Mouse (Mus musculus) cerebellum, adult 18-20 months (tissue): Measurements from ENCODE around the gene 1600002K03Rik.

Source experiments
- DNase-seq, 2 experiments: peaks; one replicate each; pipeline ENCODE4 v3.0.0; 2021

1600002K03Rik gene

GRCm38 (mm10) chr10:80141786-80142529, 30.8 kb upstream of the 1600002K03Rik start:
- peak; percentile 94 to 99 for DNase-seq

GRCm38 (mm10) chr10:80142530-80142925, 30.2 kb upstream of the 1600002K03Rik start:
- peak in 1 of 2 experiments; percentile 61 for DNase-seq

GRCm38 (mm10) chr10:80143664-80144063, 29.1 kb upstream of the 1600002K03Rik start:
- DNase-seq, result no peak

- DNase-seq, result no peak
These were observed 28.6 kb upstream of the 1600002K03Rik start for GRCm38 (mm10) chr10:80144159-80144558.

GRCm38 (mm10) chr10:80144864-80145838, 27.6 kb upstream of the 1600002K03Rik start:
- DNase-seq, result peak; percentile 81 to 87

- DNase-seq, result peak; percentile 57 to 58
These were observed 26.8 kb upstream of the 1600002K03Rik start for GRCm38 (mm10) chr10:80145896-80146295.

GRCm38 (mm10) chr10:80146568-80147011, 26.2 kb upstream of the 1600002K03Rik start:
- DNase-seq, result peak in 1 of 2 experiments; percentile 42

GRCm38 (mm10) chr10:80147146-80147718, 25.5 kb upstream of the 1600002K03Rik start:
- peak in 1 of 2 experiments; percentile 40 for DNase-seq

- DNase-seq, result peak; percentile 64 to 74
These were observed 24.8 kb upstream of the 1600002K03Rik start, which contains the start of gene Midn for GRCm38 (mm10) chr10:80147719-80148601. TSS of gene Midn (plus strand) at chr10:80148272.

GRCm38 (mm10) chr10:80148610-80149290, 24.0 kb upstream of the 1600002K03Rik start:
- DNase-seq, result peak; percentile 94 to 98

GRCm38 (mm10) chr10:80149291-80150225, 23.2 kb upstream of the 1600002K03Rik start:
- peak; percentile 95 to 98 for DNase-seq

GRCm38 (mm10) chr10:80150226-80151210, 22.2 kb upstream of the 1600002K03Rik start:
- DNase-seq, result peak; percentile 63 to 75

GRCm38 (mm10) chr10:80151211-80152034, 21.3 kb upstream of the 1600002K03Rik start:
- peak; percentile 64 for DNase-seq

- peak in 1 of 2 experiments; percentile 43 for DNase-seq
These were observed 20.5 kb upstream of the 1600002K03Rik start for GRCm38 (mm10) chr10:80152071-80152872.

- peak in 1 of 2 experiments; percentile 47 for DNase-seq
These were observed 19.9 kb upstream of the 1600002K03Rik start for GRCm38 (mm10) chr10:80152873-80153260.

- no peak for DNase-seq
These were observed 19.0 kb upstream of the 1600002K03Rik start for GRCm38 (mm10) chr10:80153713-80154112.

GRCm38 (mm10) chr10:80154384-80154783, 18.4 kb upstream of the 1600002K03Rik start:
- DNase-seq, result no peak
